Mouse (Mus musculus) stomach, embryonic 14.5 days (tissue): ENCODE data around the gene Chuk. TPM values are rescaled to one million over a fixed set of nuclear protein-coding genes. Genes with fewer than 3 reads are reported as not detected.

Source experiments
- polyA plus RNA-seq: library from polyadenylated mRNA; unstranded; fragments of >200 nt; fragmentation: Nextera tagmentation; extraction: Ambion mirVana; gene quantifications from 2 replicates; pipeline ENCODE4 v1.2.1, GENCODE M21; 2014

Chuk gene
- polyA plus RNA-seq, 1 experiment from 2014 or later, result 44.8 TPM

Other genes with a start within 250 kb of the Chuk start
- gene Dnmbp, start 167.3 kb downstream of the Chuk start, polyA plus RNA-seq, result 28.0 and 30.5 TPM in 2 replicates
- gene Cpn1, start 120.9 kb downstream of the Chuk start, polyA plus RNA-seq, result 46.3 and 54.7 TPM in 2 replicates
- 1.7 TPM in 2 replicates for gene Cyp2c23, start 78.3 kb downstream of the Chuk start, polyA plus RNA-seq
- gene Erlin1, start 37.7 kb downstream of the Chuk start, polyA plus RNA-seq, result 38.9 and 42.7 TPM in 2 replicates
- gene Cwf19l1, start 28.4 kb upstream of the Chuk start, polyA plus RNA-seq, result 30.6 TPM in 2 replicates
- gene Bloc1s2, start 39.0 kb upstream of the Chuk start, polyA plus RNA-seq, result 86.5 and 90.1 TPM in 2 replicates
- not detected in 2 replicates for gene Pkd2l1, start 85.0 kb upstream of the Chuk start, polyA plus RNA-seq
- 0.56 and 0.97 TPM in 2 replicates for gene Scd3, start 95.8 kb upstream of the Chuk start, polyA plus RNA-seq
- gene Scd2, start 186.2 kb upstream of the Chuk start, polyA plus RNA-seq, result 237 and 282 TPM in 2 replicates
- 0.10 and 0.25 TPM in 2 replicates for gene Scd4, start 225.6 kb upstream of the Chuk start, polyA plus RNA-seq